Mouse (Mus musculus) naive thymus-derived CD4-positive, alpha-beta T cell, adult 2 months (primary cell): ENCODE results near the gene Sh3gl3.

Experiments
- DNase-seq: peaks from one replicate; pipeline ENCODE4 v3.0.0-alpha.2; 2011; ENCODE audit warnings: low read depth

The Sh3gl3 gene

GRCm38 (mm10) chr7:82235486-82235885 lies 61.8 kb downstream of the Sh3gl3 start:
- peak; percentile 49 for DNase-seq

GRCm38 (mm10) chr7:82236152-82236898 lies 62.7 kb downstream of the Sh3gl3 start:
- peak; percentile 53 for DNase-seq

- DNase-seq = peak; percentile 20
Observed at GRCm38 (mm10) chr7:82236899-82237162, 63.2 kb downstream of the Sh3gl3 start.

GRCm38 (mm10) chr7:82240424-82241240 lies 67.0 kb downstream of the Sh3gl3 start:
- DNase-seq = peak; percentile 30

- DNase-seq = no peak
Observed at GRCm38 (mm10) chr7:82244701-82245100, 71.1 kb downstream of the Sh3gl3 start.

- DNase-seq = no peak
Observed at GRCm38 (mm10) chr7:82248953-82249695, 75.5 kb downstream of the Sh3gl3 start.

- DNase-seq = no peak
Observed at GRCm38 (mm10) chr7:82253309-82253708, 79.7 kb downstream of the Sh3gl3 start.

- no peak for DNase-seq
Observed at GRCm38 (mm10) chr7:82256936-82257335, 83.3 kb downstream of the Sh3gl3 start.

- DNase-seq = no peak
Observed at GRCm38 (mm10) chr7:82257530-82257929, 83.9 kb downstream of the Sh3gl3 start.

- peak; percentile 59 for DNase-seq
Observed at GRCm38 (mm10) chr7:82260210-82260609, 86.6 kb downstream of the Sh3gl3 start.

GRCm38 (mm10) chr7:82263141-82263540 lies 89.5 kb downstream of the Sh3gl3 start:
- DNase-seq = peak; percentile 73

GRCm38 (mm10) chr7:82264119-82264518 lies 90.5 kb downstream of the Sh3gl3 start:
- DNase-seq = no peak

GRCm38 (mm10) chr7:82265365-82265764 lies 91.7 kb downstream of the Sh3gl3 start:
- no peak for DNase-seq

GRCm38 (mm10) chr7:82269948-82270347 lies 96.3 kb downstream of the Sh3gl3 start:
- no peak for DNase-seq

GRCm38 (mm10) chr7:82271742-82272141 lies 98.1 kb downstream of the Sh3gl3 start:
- DNase-seq = no peak

- peak; percentile 37 for DNase-seq
Observed at GRCm38 (mm10) chr7:82272875-82273274, 99.2 kb downstream of the Sh3gl3 start.

GRCm38 (mm10) chr7:82274011-82274709 lies 100.5 kb downstream of the Sh3gl3 start:
- DNase-seq = peak; percentile 45

GRCm38 (mm10) chr7:82274975-82275374 lies 101.3 kb downstream of the Sh3gl3 start:
- DNase-seq = no peak

GRCm38 (mm10) chr7:82275529-82276204 lies 102.0 kb downstream of the Sh3gl3 start:
- DNase-seq = no peak

- no peak for DNase-seq
Observed at GRCm38 (mm10) chr7:82282011-82282410, 108.4 kb downstream of the Sh3gl3 start.

- no peak for DNase-seq
Observed at GRCm38 (mm10) chr7:82282464-82282863, 108.8 kb downstream of the Sh3gl3 start.

GRCm38 (mm10) chr7:82287242-82287641 lies 113.6 kb downstream of the Sh3gl3 start:
- peak; percentile 2 for DNase-seq
